Mouse (Mus musculus): Measurements from ENCODE around the gene Dhdh. TPM values are rescaled to one million over a fixed set of nuclear protein-coding genes. Genes with fewer than 3 reads are reported as not detected.

The Dhdh gene
- polyA plus RNA-seq (2012; fragmentation: generic; extraction: Trizol), result under 1 TPM; 0.07 to 0.21 TPM

DNA sequence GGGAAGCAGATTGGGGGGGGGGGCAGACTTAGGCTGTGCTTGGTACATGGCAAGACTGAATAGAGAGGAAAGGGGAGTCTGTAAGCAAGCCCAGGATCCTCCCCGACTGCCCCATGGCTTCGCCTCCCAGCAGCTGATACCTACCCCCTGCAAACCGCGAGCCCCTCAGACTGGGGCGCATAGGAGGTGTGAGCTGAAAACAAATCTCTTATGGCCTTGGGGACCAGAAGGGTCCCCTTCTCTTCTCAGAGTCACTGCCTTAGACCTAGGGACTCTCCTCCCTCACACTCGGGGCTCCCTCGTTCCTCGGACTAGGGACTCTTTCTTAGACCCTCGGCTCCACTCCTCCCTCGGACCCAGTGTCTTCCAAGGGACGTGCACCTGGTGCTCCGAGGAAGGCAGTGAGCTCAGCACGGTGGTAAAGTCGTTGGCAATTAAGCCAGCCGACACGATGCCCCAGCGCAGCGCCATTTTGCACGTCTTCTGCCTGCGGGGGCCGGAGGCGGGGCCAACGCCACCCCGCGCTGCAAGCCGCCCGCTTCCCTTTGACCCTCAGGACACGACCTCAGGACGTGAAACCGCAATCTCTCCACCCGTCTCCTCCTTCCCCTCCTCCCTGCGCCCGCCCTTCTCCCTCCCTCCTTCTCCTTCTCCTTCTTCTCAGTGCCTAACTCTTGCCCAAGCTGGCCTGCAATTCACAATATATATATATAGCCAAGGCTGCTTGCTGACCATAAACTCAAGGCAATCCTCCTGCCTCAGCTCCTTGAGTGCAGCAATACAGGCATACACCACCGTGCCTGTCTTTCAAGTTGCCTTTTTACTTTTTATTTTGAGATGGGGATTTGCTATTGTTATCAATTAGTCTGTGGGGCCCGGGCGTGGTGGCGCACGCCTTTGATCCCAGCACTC is at the start of gene Dhdh:
Dhdh (minus strand) TSS at position 513 of the 912 bp plus-strand sequence.

DNA sequence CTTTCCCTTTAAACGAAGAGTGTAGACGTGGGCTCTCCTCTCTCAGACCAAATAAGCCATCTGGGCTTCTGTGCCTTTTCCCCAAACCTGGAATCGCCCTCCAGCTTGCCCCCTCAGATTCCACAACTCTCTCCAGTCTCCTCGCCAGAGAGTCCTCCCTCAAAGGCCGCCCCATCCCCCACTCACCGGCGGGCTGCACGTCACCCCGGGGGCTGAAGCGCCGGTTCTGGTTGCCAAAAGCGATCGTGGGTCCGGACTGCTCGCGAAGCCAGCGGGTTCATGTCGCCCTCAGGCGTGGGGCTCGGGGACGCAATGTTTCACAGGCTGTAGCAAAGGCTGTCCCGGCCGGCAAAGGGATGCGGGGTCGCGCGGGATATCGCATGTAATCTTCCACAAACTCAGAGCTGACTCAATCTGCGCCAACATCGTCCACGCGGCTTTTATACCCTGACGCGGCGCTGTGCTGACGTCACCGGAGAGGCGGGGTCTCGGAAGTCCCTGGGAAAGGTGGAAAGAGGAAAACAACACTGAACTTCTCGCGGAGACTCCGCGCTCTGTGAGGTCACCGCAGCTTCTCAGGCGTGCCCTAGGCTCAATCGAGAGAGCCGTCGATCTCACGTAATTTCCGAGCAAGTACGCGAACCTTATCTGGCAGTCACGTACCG is 37.3 kb upstream of the Dhdh start, which contains the start of the genes Ppp1r15a and Plekha4:
Ppp1r15a (minus strand) TSS at position 460 of the 665 bp plus-strand sequence.
Plekha4 (plus strand) TSS at position 522 of the 665 bp plus-strand sequence.

DNA sequence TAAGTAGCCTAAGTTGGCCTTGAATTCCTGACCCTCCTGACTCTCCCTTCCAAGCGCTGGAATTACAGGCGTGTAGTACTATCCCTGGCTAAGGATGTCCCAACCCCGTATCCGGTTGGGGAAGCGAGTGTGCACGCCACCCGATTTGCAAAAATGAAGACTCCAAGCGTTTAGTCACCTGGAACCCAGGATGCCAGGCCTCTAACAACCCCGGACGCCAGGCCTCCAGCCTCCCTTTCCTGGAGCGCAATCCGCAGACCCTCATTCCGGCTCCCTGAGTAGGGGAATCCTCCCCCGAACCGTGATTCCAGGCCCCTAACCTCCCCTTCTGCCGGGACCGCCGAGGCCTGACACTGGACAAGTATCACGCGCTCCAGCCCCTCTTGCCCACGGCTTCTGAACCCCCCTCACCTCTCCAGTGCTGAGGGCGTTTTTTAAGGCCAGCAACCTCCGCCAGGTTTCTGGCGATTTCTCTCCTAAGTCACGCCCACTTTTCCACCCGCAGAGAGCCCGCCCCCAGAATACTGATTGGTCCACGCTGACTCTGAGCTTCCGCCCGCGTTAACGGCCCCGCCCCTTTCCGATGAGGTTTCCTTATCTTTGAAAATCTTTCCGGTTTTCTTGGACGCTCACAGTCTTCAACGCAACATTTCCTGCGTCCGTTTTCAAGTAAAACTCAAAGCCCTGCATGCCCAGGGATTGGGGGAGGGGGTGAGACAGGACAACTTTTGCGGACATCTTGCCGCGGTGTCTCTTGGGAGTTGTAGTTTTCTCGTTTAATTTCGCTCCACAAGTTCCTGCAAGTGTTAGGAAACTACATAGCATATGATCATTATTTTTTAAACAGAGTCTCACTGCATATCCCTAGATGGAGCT is 21.5 kb upstream of the Dhdh start, which contains the start of gene Nucb1:
Nucb1 (minus strand) TSS at position 495 of the 876 bp plus-strand sequence.

DNA sequence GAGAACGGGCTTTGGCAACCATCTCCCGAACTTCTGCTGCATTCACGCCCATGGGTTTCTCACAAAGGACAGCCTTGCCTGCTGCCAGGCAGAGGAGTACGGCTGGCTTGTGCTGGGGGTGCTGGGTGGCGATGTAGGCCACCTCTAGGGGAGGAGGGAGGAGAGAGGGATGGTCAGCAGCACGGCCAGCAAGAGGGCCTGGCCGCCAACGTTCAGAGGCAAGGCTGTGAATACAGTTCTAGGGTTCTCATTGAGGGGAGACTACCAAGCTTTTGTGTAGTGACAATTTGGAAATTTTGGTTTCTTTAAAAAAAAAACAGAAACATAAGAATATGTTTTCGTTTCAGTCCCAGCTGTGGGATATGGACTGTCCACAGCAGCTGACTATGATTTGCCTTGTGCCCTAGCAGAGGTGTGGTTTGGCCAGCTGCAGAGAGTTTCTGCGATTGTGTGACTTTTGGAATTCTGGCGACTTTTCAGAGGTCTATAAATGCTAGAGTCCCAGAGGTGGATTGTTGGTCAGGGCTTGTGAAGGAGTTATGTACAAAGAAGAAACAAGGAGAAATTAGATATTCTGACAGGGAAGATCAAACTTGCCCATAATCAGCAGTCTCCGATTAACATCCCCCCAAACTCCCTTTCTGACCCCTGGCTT is 1.7 kb downstream of the Dhdh start, which contains the start of gene Gm45808:
Gm45808 (minus strand) TSS at position 51 of the 655 bp plus-strand sequence.

DNA sequence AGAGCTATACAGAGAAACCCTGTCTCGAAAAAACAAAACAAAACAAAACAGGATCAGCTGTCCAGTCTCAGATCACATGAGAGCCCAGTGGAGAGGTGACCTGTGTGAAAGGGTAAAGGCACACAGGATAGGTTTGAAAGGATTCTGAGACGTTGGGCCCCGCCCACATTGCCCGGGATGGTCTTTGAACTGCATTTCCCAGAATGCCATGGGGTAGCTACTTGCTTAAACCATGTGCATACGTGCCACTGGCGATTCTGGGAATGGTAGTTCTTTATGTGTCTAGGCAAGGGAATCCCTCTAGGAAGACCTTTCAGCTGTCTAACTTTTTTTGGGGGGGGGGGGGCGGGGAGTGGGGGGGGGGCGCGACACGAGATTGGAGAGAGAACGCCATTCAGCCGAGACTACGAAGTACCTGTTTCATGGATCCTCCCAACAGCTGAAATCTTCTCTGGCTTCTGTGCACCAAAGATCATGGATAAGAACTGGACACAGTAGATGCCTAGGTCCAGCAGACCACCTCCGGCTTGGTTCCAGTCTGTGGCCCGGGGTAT is 7.2 kb downstream of the Dhdh start, which contains the start of gene Tulp2:
Tulp2 (plus strand) TSS at position 504 of the 554 bp plus-strand sequence.

DNA sequence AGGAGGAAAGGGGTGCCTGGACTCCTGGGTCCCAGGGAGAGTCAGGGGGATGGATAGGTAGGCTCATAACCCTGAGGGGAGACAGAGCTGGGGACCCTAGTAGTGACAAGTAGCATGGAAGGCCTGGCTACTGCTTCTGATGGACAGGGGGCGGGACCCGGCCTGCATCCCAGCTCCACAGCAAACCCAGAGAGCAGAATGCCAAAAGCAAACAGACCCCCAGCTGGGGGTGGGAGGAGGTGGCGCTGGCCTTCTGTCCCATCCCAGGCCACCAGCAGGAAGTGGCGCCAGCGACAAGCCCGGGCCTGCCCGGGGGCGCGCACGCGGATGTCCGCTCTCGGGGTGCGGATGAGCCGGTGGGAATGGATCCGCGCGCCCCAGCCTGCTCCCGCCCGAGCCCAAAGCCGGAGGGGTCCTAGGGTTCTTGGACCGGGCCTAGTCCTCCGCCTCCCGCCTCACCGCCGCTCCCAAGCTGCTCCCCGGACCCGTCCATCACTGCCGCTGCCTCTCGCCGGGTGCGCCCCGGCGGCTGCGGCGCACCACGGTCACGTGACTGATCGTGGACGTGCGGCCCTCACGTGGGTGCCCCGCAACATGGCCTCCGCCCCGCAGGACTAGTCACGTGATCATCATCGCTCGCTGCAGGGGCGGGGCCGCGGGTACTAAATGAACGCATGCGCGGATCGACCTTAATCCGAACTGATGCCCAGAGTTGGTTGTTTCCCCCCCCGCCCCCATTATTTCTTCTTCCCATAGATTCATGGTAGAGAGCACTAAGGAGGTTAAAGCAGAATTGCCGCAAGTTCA is 22.1 kb downstream of the Dhdh start, which contains the start of gene Bax:
Bax (minus strand) TSS at position 616 of the 807 bp plus-strand sequence.

DNA sequence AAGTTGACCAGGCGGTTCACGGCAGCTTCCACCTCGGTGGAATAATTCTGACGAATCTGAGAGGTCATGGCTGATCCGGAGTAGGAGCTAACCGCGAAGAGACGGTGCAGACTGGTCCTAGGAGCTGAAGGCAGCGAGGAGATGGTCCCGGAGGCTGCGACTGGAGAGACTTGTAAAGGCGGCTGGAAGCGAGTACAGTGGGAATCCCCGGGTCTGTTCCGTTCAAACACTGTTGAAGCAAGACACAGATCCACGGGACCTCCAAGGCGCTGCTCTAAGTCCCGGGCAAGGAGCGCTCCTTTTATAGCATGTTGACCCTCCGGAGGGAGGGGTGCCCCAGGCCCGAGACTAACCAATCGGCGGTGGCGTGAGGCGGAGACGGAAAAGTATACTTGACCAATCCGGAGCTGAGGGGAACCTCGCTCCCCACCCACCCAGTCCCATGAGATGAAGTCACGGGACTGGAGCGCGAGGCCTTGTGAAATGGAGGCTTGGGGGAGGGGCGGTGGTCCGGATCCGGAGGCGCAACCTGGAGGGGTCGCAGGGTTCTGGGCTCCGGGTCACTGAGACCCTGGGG is 29.0 kb downstream of the Dhdh start, which contains the start of gene Ftl1:
Ftl1 (minus strand) TSS at position 321 of the 577 bp plus-strand sequence.

DNA sequence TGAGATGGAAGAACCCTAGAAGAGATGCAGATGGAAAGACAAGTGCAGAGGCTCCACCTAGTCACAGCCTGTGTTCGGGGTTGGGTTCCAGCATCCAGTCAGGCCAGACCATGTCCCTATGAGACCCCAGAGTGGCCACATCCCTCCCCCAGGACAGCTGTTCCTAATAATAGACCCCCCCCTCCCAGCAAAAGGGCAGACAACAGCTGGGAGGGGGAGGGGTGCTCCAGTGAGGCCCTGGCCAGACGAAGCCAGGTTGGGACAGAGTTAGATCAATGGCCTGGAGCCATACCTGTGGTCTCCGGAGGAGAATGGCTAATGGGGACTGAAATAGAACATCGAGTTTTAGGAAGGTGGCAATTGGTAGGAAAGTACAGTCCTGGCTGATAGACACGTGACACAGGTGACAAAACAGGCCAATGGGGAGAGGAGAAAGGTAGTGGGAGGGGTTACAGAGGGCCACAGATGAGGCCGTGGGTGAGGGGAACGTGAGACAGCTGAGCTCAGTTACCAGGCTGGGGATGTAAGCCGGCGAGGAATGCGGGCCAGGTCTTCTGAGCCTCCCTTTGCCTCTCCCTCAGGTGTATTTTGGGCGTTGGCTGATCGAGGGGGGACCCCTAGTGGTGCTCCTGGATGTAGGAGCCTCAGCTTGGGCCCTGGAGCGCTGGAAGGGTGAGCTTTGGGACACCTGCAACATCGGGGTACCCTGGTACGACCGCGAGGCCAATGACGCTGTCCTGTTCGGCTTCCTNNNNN is 50.9 kb downstream of the Dhdh start, which contains the start of gene Ruvbl2:
Ruvbl2 (minus strand) TSS at position 576 of the 756 bp plus-strand sequence.

DNA sequence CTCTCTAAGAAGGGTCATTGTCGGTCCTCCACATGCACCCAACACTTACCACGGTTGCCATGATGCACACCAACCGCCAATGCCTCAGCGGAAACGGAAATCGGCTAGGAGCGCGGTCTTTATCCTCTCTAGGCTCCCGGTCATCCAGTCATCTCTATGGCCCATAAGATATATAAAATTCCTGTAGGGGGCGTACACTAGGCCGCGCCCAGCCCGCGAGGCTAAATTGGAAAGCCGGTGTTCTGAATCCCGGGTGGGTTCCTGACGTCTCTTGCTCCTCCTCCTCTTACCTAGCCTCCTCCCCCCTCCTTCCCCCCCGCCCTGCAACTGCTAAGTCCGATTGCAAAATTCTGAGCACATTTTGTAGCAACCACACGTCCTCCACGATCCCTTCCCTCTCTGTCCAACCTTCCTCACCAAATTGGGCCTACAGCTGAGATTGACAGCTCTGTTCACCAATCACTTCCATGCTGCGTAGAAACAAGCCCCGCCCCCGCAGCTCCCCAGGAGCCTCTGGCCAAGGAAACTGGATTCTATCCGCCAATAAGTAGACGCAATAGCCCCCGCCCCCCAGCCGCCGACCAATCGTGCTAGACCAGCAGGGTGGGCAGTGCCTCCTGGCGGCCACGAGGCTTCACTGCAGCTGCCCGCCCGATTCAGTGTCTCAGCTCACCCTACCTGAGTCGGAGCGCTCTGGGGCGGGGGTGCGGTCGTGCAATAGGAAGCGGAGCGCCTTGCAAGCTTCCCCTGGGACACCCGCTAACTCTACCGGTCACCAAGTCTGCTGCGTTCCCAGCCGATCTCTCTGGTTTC is 54.2 kb downstream of the Dhdh start, which contains the start of gene Gys1:
Gys1 (plus strand) TSS at position 642 of the 813 bp plus-strand sequence.

Other genes starting within 250 kb of the Dhdh start
- under 1 TPM; 0.11 to 0.28 TPM for gene Cd37, start 249.7 kb downstream of the Dhdh start, polyA plus RNA-seq (2012; fragmentation: generic; extraction: Trizol)
- gene Slc6a16, start 247.7 kb downstream of the Dhdh start, polyA plus RNA-seq (2012; fragmentation: generic; extraction: Trizol), result not detected
- gene Slc6a21, start 211.3 kb downstream of the Dhdh start, polyA plus RNA-seq (2012; fragmentation: generic; extraction: Trizol), result not detected
- gene Trpm4, start 155.0 kb downstream of the Dhdh start, polyA plus RNA-seq (2012; fragmentation: generic; extraction: Trizol), result 10 to 100 TPM; 23.4 to 26.2 TPM
- under 1 TPM; 0.02 to 0.06 TPM for gene Hrc, start 153.5 kb downstream of the Dhdh start, polyA plus RNA-seq (2012; fragmentation: generic; extraction: Trizol)
- gene Ppfia3, start 121.8 kb downstream of the Dhdh start, polyA plus RNA-seq (2012; fragmentation: generic; extraction: Trizol), result 1 to 10 TPM; 1.1 to 2.1 TPM
- gene Lin7b, start 118.2 kb downstream of the Dhdh start, polyA plus RNA-seq (2012; fragmentation: generic; extraction: Trizol), result 1 to 10 TPM in 1 of 2 experiments, under 1 TPM in 1; 0.23 to 1.8 TPM
- 100 to 1,000 TPM; 229 to 271 TPM for gene Snrnp70, start 93.1 kb downstream of the Dhdh start, polyA plus RNA-seq (2012; fragmentation: generic; extraction: Trizol)
- not detected for gene Kcna7, start 83.2 kb downstream of the Dhdh start, polyA plus RNA-seq (2012; fragmentation: generic; extraction: Trizol)
- under 1 TPM; 0.35 to 0.94 TPM for gene Ntf5, start 75.1 kb downstream of the Dhdh start, polyA plus RNA-seq (2012; fragmentation: generic; extraction: Trizol)
- under 1 TPM in 1 of 2 experiments, not detected in 1; 0.11 TPM for gene Lhb, start 68.0 kb downstream of the Dhdh start, polyA plus RNA-seq (2012; fragmentation: generic; extraction: Trizol)
- gene Gys1, start 54.0 kb downstream of the Dhdh start, polyA plus RNA-seq (2012; fragmentation: generic; extraction: Trizol), result 10 to 100 TPM; 10.3 to 18.4 TPM
- gene Ruvbl2, start 50.7 kb downstream of the Dhdh start, polyA plus RNA-seq (2012; fragmentation: generic; extraction: Trizol), result 100 to 1,000 TPM in 1 of 2 experiments, 10 to 100 TPM in 1; 68.4 to 154 TPM
- over 10,000 TPM in 1 of 2 experiments, 1,000 to 10,000 TPM in 1; 3,673 to 13,112 TPM for gene Ftl1, start 28.9 kb downstream of the Dhdh start, polyA plus RNA-seq (2012; fragmentation: generic; extraction: Trizol)
- 100 to 1,000 TPM; 253 to 519 TPM for gene Bax, start 21.9 kb downstream of the Dhdh start, polyA plus RNA-seq (2012; fragmentation: generic; extraction: Trizol)
- 1 to 10 TPM in 1 of 2 experiments, under 1 TPM in 1; 0.09 to 1.7 TPM for gene Tulp2, start 6.9 kb downstream of the Dhdh start, polyA plus RNA-seq (2012; fragmentation: generic; extraction: Trizol)
- gene Gm45808, start 2.0 kb downstream of the Dhdh start, polyA plus RNA-seq (2012; fragmentation: generic; extraction: Trizol), result not detected
- gene Nucb1, start 21.6 kb upstream of the Dhdh start, polyA plus RNA-seq (2012; fragmentation: generic; extraction: Trizol), result 100 to 1,000 TPM in 1 of 2 experiments, 10 to 100 TPM in 1; 66.5 to 268 TPM
- gene Ppp1r15a, start 37.5 kb upstream of the Dhdh start, polyA plus RNA-seq (2012; fragmentation: generic; extraction: Trizol), result 10 to 100 TPM in 1 of 2 experiments, 1 to 10 TPM in 1; 9.1 to 24.6 TPM
- gene Plekha4, start 37.5 kb upstream of the Dhdh start, polyA plus RNA-seq (2012; fragmentation: generic; extraction: Trizol), result 10 to 100 TPM in 1 of 2 experiments, under 1 TPM in 1; 0.27 to 17.6 TPM
- gene Hsd17b14, start 66.1 kb upstream of the Dhdh start, polyA plus RNA-seq (2012; fragmentation: generic; extraction: Trizol), result 1 to 10 TPM in 1 of 2 experiments, under 1 TPM in 1; 0.71 to 5.8 TPM
- 10 to 100 TPM; 37.7 to 68.6 TPM for gene Bcat2, start 81.3 kb upstream of the Dhdh start, polyA plus RNA-seq (2012; fragmentation: generic; extraction: Trizol)
- under 1 TPM in 1 of 2 experiments, not detected in 1; 0.27 TPM for gene Fgf21, start 126.7 kb upstream of the Dhdh start, polyA plus RNA-seq (2012; fragmentation: generic; extraction: Trizol)
- gene Fut1, start 128.5 kb upstream of the Dhdh start, polyA plus RNA-seq (2012; fragmentation: generic; extraction: Trizol), result not detected
- gene Izumo1, start 133.0 kb upstream of the Dhdh start, polyA plus RNA-seq (2012; fragmentation: generic; extraction: Trizol), result not detected
- under 1 TPM; 0.05 to 0.07 TPM for gene Rasip1, start 138.7 kb upstream of the Dhdh start, polyA plus RNA-seq (2012; fragmentation: generic; extraction: Trizol)
- 1 to 10 TPM in 1 of 2 experiments, under 1 TPM in 1; 0.05 to 1.3 TPM for gene Mamstr, start 151.2 kb upstream of the Dhdh start, polyA plus RNA-seq (2012; fragmentation: generic; extraction: Trizol)
- under 1 TPM in 1 of 2 experiments, not detected in 1; 0.06 TPM for gene Fut2, start 177.6 kb upstream of the Dhdh start, polyA plus RNA-seq (2012; fragmentation: generic; extraction: Trizol)
- gene Ntn5, start 195.2 kb upstream of the Dhdh start, polyA plus RNA-seq (2012; fragmentation: generic; extraction: Trizol), result 1 to 10 TPM in 1 of 2 experiments, under 1 TPM in 1; 0.04 to 3.3 TPM
- gene Sec1, start 205.6 kb upstream of the Dhdh start, polyA plus RNA-seq (2012; fragmentation: generic; extraction: Trizol), result 1 to 10 TPM in 1 of 2 experiments, under 1 TPM in 1; 0.42 to 1.3 TPM
- 10 to 100 TPM in 1 of 2 experiments, under 1 TPM in 1; 0.81 to 21.1 TPM for gene Car11, start 211.0 kb upstream of the Dhdh start, polyA plus RNA-seq (2012; fragmentation: generic; extraction: Trizol)
- gene Dbp, start 216.3 kb upstream of the Dhdh start, polyA plus RNA-seq (2012; fragmentation: generic; extraction: Trizol), result 10 to 100 TPM; 13.0 to 47.5 TPM
- 1,000 to 10,000 TPM; 3,564 to 8,503 TPM for gene Rpl18, start 226.7 kb upstream of the Dhdh start, polyA plus RNA-seq (2012; fragmentation: generic; extraction: Trizol)
- gene Sphk2, start 229.2 kb upstream of the Dhdh start, polyA plus RNA-seq (2012; fragmentation: generic; extraction: Trizol), result 10 to 100 TPM; 13.6 to 20.8 TPM
- under 1 TPM; 0.05 to 0.09 TPM for gene Fam83e, start 232.4 kb upstream of the Dhdh start, polyA plus RNA-seq (2012; fragmentation: generic; extraction: Trizol)
- gene Spaca4, start 237.0 kb upstream of the Dhdh start, polyA plus RNA-seq (2012; fragmentation: generic; extraction: Trizol), result under 1 TPM in 1 of 2 experiments, not detected in 1; 0.12 TPM